Mouse (Mus musculus) ES-E14 (cell line): ENCODE data around the gene Polm.
A peak's percentile ranks its signal among the peaks of the same experiment; 100 is the strongest.

Source experiments
- CHD2 ChIP-seq: IDR thresholded peaks from 2 replicates; pipeline ENCODE4 v1.6.1; 2014; ENCODE audit warnings: mild to moderate bottlenecking, low read depth, low read length, inconsistent platforms
- HCFC1 ChIP-seq: IDR thresholded peaks from 2 replicates; pipeline ENCODE4 v1.6.1; 2012; ENCODE audit warnings: low read length, inconsistent platforms, borderline replicate concordance; ENCODE audit not compliant: insufficient read depth
- ZC3H11A ChIP-seq: IDR thresholded peaks from 2 replicates; pipeline ENCODE4 v1.6.1; 2012; ENCODE audit warnings: low read depth, mild to moderate bottlenecking, inconsistent platforms, low read length, borderline replicate concordance

DNA sequence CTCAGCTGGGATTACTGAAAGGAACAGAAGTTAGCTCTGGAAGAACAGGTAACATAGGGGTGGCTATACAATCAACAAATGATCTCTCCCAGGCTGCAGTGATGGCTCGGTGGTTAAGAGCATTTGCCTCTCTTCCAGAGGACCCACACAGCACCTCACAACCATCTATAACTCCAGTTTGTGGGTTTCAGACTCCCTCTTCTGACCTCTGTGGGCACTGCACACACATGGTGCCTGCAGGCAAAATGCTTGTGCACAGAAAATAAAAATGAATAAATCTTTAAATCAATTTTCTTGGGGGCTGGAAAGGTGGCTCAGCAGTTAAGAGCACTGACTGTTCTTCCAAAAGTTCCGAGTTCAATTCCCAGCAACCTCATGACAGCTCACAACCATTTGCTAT is 59.3 kb downstream of the Polm start:
- TF ChIP-seq CHD2 = no peak
- no peak for TF ChIP-seq HCFC1
- peak; percentile 79; the same call in 1 of the 2 replicates for TF ChIP-seq ZC3H11A
